Mouse (Mus musculus) midbrain, embryonic 11.5 days (tissue): ENCODE data around the gene Bin2. TPM values are rescaled to one million over a fixed set of nuclear protein-coding genes. Genes with fewer than 3 reads are reported as not detected.

ENCODE experiments used
- ATAC-seq: fragments of 200-750 bp; cut with Nextera tagmentation; 2 replicates; pipeline ENCODE4 v1.8.0; 2017; ENCODE audit warnings: moderate TSS enrichment, moderate library complexity; ENCODE audit not compliant: low FRiP score
- DNase-seq: peaks from one replicate; pipeline ENCODE4 v3.0.0; 2015; ENCODE audit warnings: low spot score; ENCODE audit errors: missing footprints
- H3K27ac ChIP-seq: fragments of 300-500 bp; sonication (generic); 2 replicates; pipeline ENCODE4 v1.5.1; 2014; ENCODE audit warnings: low read depth, low read length
- H3K27me3 ChIP-seq: fragments of 300-500 bp; sonication (generic); 2 replicates; pipeline ENCODE4 v1.6.1; 2014; ENCODE audit warnings: mild to moderate bottlenecking, low read length, moderate library complexity, mixed read lengths; ENCODE audit not compliant: control insufficient read depth, insufficient read depth
- H3K36me3 ChIP-seq: fragments of 300-500 bp; sonication (generic); 2 replicates; pipeline ENCODE4 v1.6.1; 2014; ENCODE audit warnings: mild to moderate bottlenecking, low read length, moderate library complexity, mixed read lengths; ENCODE audit not compliant: control insufficient read depth, insufficient read depth
- H3K4me1 ChIP-seq: fragments of 300-500 bp; sonication (generic); 2 replicates; pipeline ENCODE4 v1.6.1; 2014; ENCODE audit warnings: low read length; ENCODE audit not compliant: control insufficient read depth, insufficient read depth
- H3K4me2 ChIP-seq: fragments of 300-500 bp; sonication (generic); 2 replicates; pipeline ENCODE4 v1.6.1; 2014; ENCODE audit warnings: mild to moderate bottlenecking, moderate library complexity
- H3K4me3 ChIP-seq: fragments of 300-500 bp; sonication (generic); 2 replicates; pipeline ENCODE4 v1.5.1; 2014; ENCODE audit warnings: low read depth, low read length
- H3K9ac ChIP-seq: fragments of 300-500 bp; sonication (generic); 2 replicates; pipeline ENCODE4 v1.6.1; 2014; ENCODE audit warnings: low read length
- H3K9me3 ChIP-seq: fragments of 300-500 bp; sonication (generic); 2 replicates; pipeline ENCODE4 v1.6.1; 2016; ENCODE audit warnings: low read length; ENCODE audit not compliant: control insufficient read depth
- WGBS: fragments of 180-500 bp; shearing (Covaris S2); extraction: QIAGEN DNeasy Blood & Tissue Kit; methylation state at CpG from one replicate; pipeline ENCODE4 v1.1.7; 2014; 5-methylcytosine and 5-hydroxymethylcytosine counted together
- polyA plus RNA-seq: library from polyadenylated mRNA; unstranded; fragments of >200 nt; fragmentation: Nextera tagmentation; extraction: Ambion mirVana; gene quantifications from 2 replicates; pipeline ENCODE4 v1.2.1, GENCODE M21; 2014

Gene Bin2
- polyA plus RNA-seq, 1 experiment from 2014 or later: 3.4 TPM

DNA sequence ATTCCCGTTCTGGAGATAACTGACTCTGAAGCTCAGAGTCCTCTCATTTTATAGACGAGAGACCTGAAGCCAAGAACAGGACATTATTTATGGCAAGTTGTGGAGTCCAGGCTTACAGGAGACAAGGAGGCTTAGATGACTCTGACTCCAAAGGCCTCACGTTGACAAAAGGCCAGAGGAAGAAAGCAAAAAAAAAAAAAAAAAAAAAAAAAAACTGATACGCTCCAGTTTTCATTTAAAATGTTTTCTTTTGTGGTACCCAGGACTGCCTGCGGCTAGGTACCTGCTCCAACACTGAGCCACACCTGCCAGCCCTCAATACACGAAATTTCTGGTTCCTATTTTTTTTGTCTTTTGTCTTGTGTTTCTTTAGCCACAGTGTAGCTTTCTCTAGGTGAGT, 1.9 kb downstream of the Bin2 start:
- H3K4me3 ChIP-seq: no peak overlapping the region
- WGBS: 67% methylated on average over 6 of the region's 6 CpGs
- H3K27me3 ChIP-seq: no peaks in the 10 kb centered on the region
- ATAC-seq (no peak), DNase-seq (no peak)
- no peak overlapping the region for H3K4me2 ChIP-seq
- H3K9ac ChIP-seq: no peak overlapping the region
- H3K4me1 ChIP-seq: no peaks in the 10 kb centered on the region; the same call in 1 of the 2 replicates
- no peaks in the 10 kb centered on the region for H3K36me3 ChIP-seq
- no peak overlapping the region for H3K27ac ChIP-seq
- no peaks in the 10 kb centered on the region for H3K9me3 ChIP-seq

DNA sequence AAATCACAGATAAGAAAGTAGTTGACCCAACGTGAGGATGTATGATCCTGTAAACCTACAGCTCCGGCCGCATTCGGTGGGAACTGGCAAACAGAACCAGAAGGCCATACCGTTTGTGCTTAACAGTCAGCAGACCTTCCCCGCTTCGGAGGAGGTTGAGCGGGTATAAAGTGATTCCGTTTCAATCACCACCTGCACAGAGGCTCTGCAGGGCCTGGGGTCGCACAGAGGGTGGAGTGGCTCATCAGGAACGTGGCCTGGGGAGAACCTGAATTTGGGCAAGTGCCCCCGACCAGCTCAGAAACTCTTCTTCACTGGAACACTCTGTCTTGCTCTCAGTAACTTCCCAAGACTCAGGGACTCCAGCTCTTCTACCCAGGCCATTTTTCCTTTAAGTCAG, 2.5 kb downstream of the Bin2 start:
- no peaks in the 10 kb centered on the region for H3K9me3 ChIP-seq
- H3K4me2 ChIP-seq: no peak overlapping the region
- no peak overlapping the region for H3K9ac ChIP-seq
- H3K27me3 ChIP-seq: no peaks in the 10 kb centered on the region
- no peaks in the 10 kb centered on the region; the same call in 1 of the 2 replicates for H3K4me1 ChIP-seq
- H3K36me3 ChIP-seq: no peaks in the 10 kb centered on the region
- H3K4me3 ChIP-seq: no peak overlapping the region
- ATAC-seq (no peak), DNase-seq (no peak)
- no peak overlapping the region for H3K27ac ChIP-seq
- WGBS: 37% methylated on average over 12 of the region's 12 CpGs

DNA sequence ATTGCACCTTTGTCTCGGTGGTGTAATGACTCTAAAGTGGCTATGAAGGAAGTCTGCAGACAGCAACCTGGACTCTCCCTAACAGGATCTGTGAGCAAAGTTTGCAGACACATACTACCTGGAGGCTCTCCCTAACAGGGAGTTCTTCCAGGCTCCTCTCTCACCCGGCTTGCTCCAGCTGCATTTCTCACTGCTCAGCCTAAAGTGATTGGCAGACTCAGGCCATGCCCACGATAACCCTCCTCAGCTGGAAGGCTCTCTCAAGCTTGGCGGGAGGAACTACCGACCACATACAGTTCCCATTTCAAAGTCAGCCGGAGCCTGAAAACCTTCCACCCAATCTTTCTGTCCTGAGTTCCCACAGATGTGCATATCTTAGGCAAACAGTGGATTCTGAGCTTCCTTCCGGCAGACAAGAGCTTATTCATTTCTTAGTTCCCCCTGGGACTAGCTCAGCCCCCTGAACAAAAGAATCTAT, 3.1 kb downstream of the Bin2 start:
- Histone ChIP-seq H3K4me2 (no peak overlapping the region), H3K27me3 (no peaks in the 10 kb centered on the region), H3K9ac (no peak overlapping the region), H3K36me3 (no peaks in the 10 kb centered on the region), H3K27ac (no peak overlapping the region), H3K9me3 (no peaks in the 10 kb centered on the region), H3K4me3 (no peak overlapping the region), H3K4me1 (no peaks in the 10 kb centered on the region; the same call in 1 of the 2 replicates)
- ATAC-seq (no peak), DNase-seq (peak; percentile 88)
- 13% methylated on average over 7 of the region's 7 CpGs for WGBS

DNA sequence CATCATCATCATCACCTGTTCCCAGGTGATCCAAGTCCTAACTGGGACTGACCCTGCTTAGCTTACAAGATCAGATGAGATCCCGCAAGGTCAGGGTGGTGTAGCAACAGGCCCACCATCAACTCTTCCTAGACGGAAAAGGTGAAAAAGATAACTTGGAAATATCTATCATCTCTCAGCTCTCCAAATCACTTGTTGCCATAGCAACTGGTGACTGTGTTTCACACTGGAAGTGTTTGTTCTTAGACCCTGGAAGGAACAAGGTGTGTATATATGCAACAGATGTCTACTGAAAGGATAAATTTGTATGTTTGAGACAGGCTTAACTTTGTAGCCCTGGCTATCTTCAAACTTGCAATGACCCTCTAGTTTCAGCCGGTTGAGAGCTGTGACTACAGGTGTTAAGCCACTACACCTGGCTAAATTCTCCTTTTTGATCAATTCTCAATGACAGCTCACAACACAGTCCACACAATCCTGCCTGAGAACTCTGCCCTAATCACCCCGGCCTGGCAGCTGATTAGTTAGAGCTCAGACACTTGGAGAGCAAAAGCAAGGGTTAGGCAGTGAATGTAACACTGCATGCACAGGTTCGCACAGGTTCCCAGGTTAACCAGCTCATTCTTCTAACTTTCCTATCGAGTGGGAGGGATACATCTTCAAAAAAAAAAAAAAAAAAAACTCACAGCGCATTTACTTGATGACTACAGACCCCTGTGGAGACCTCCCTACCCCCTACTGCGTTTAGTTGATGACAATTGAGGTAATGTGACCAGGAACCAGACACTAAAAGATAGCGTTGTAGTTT, 3.7 kb downstream of the Bin2 start:
- H3K9me3 ChIP-seq: no peaks in the 10 kb centered on the region
- H3K4me3 ChIP-seq: no peak overlapping the region
- ATAC-seq (no peak), DNase-seq (no peak)
- WGBS: 43% methylated on average over 9 of the region's 9 CpGs
- no peaks in the 10 kb centered on the region; the same call in 1 of the 2 replicates for H3K4me1 ChIP-seq
- no peaks in the 10 kb centered on the region for H3K27me3 ChIP-seq
- H3K4me2 ChIP-seq: no peak overlapping the region
- H3K9ac ChIP-seq: no peak overlapping the region
- H3K36me3 ChIP-seq: no peaks in the 10 kb centered on the region
- no peak overlapping the region for H3K27ac ChIP-seq

DNA sequence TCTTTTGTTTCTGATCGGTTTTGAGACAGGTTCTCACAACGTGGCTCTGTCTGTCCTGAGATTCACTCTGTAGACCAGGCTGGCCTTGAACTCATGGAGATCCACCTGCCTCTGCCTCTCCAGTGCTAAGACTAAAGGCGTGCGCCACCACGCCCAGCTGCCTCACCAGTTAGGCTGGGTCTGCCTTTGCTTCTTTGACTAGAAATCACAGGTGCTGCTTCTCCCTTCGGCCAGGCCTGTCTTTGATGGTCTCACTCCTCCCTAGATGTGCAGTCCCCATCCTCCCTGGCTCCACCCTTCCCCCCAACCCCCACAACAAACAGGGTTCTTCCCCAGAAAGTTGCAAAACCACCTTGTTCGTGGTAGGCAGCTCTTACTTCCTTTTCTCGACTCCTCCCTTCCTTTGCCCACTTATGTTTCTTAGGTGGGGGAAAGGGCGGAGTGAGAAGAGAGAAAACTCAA, 4.5 kb downstream of the Bin2 start:
- Histone ChIP-seq H3K27me3 (no peaks in the 10 kb centered on the region), H3K9ac (no peak overlapping the region), H3K9me3 (no peaks in the 10 kb centered on the region), H3K27ac (no peak overlapping the region), H3K4me2 (no peak overlapping the region), H3K4me3 (no peak overlapping the region), H3K4me1 (no peaks in the 10 kb centered on the region; the same call in 1 of the 2 replicates), H3K36me3 (no peaks in the 10 kb centered on the region)
- DNase-seq (no peak), ATAC-seq (no peak)
- WGBS: 85% methylated on average over 9 of the region's 9 CpGs

DNA sequence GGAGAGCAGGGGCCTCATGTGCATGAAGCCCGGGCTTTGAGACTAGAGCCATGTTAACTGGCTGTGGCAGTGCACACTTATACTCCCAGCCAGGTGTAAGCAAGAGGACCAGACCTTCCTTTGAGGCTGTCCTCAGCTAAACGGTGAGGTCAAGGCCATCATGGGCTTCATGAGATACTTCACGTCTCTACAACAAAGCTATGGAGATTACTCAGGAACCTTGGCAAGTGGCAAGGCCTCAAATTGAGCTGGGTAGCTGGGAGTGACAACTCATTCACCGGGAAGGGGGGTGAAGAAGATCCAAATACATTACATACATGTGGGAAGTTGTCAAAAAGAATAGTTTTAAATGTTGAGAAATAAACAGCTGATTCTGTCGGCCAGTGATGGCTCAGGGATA, 8.5 kb downstream of the Bin2 start:
- Histone ChIP-seq H3K4me2 (no peak overlapping the region), H3K9ac (no peak overlapping the region), H3K27me3 (no peaks in the 10 kb centered on the region), H3K9me3 (no peaks in the 10 kb centered on the region), H3K27ac (no peak overlapping the region), H3K4me1 (no peaks in the 10 kb centered on the region), H3K36me3 (no peaks in the 10 kb centered on the region), H3K4me3 (no peak overlapping the region)
- 88% methylated on average over 5 of the region's 5 CpGs for WGBS
- DNase-seq (no peak), ATAC-seq (no peak)

DNA sequence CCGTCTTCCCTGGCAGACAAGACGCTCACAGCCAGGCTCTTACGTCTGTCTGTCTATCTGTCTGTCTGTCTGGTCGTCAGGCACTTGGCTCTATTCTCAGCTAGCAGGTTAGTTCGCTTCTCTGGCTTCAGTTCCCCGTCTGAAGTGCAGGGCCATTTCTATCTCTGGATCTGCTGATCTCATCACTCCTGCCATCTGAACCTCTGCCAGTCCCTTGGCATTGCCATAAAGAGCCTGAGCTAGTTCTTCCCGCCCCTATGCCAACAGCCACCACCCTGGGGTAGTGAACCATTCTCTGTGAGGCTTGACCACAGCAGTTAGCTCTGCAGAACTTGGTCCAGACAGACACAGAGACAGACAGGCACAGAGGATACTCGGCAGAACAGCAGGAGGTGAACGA, 9.0 kb downstream of the Bin2 start:
- 87% methylated on average over 9 of the region's 9 CpGs for WGBS
- no peak for ATAC-seq

DNA sequence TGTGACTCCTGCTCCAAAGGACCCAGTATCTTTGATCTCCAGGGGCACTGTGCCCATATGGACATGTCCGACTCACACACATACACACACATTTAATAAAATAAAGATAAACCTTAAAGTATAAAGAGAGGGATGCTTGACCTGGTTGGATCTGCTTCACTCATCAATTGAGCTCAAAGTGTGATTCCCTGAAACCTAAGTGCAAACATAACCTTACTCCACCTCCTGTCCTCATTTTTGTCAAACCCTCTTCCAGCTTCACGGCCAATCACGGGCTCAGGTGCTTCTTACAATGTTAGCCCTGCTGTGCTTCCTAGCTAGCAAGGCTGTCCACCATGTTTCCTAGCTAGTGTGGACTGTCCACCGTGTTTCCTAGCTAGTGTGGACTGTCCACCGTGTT, 14.2 kb downstream of the Bin2 start:
- DNase-seq (no peak), ATAC-seq (no peak)
- no peaks in the 10 kb centered on the region for H3K27me3 ChIP-seq
- no peaks in the 10 kb centered on the region for H3K9me3 ChIP-seq
- no peaks in the 10 kb centered on the region for H3K4me1 ChIP-seq
- H3K36me3 ChIP-seq: no peaks in the 10 kb centered on the region
- H3K9ac ChIP-seq: no peak overlapping the region
- no peak overlapping the region for H3K4me3 ChIP-seq
- no peak overlapping the region for H3K4me2 ChIP-seq
- H3K27ac ChIP-seq: no peak overlapping the region
- WGBS: 88% methylated on average over 5 of the region's 5 CpGs

More for the DNA sequence above, 9.0 kb downstream of the Bin2 start:
- Histone ChIP-seq H3K27ac (no peak overlapping the region), H3K9me3 (no peaks in the 10 kb centered on the region), H3K27me3 (no peaks in the 10 kb centered on the region), H3K36me3 (no peaks in the 10 kb centered on the region), H3K9ac (no peak overlapping the region), H3K4me1 (no peaks in the 10 kb centered on the region), H3K4me2 (no peak overlapping the region), H3K4me3 (no peak overlapping the region)
- no peak for DNase-seq

DNA sequence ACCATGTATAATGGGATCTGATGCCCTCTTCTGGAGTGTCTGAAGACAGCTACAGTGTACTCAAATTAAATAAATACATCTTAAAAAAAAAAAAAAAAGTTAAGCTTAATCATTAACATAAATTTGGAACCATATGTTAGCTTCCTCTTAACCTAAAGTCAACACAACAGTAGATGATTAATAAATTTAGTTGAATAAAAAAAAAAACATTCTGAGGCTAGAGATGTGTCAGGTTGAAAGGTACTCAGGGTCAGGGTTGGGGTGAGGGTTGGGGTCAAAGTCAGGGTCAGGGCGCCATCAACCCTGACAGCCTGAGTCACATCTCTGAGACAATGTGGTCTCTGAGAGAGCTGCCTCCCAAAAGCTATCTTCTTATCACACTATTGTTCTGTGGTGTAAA, 15.1 kb downstream of the Bin2 start:
- DNase-seq (no peak), ATAC-seq (no peak)
- no peak overlapping the region for H3K4me3 ChIP-seq
- WGBS: 93% methylated on average over 1 of the region's 1 CpGs
- H3K4me1 ChIP-seq: no peaks in the 10 kb centered on the region
- H3K9ac ChIP-seq: no peak overlapping the region
- H3K36me3 ChIP-seq: no peaks in the 10 kb centered on the region
- no peaks in the 10 kb centered on the region for H3K9me3 ChIP-seq
- H3K27me3 ChIP-seq: no peaks in the 10 kb centered on the region
- H3K27ac ChIP-seq: no peak overlapping the region
- no peak overlapping the region for H3K4me2 ChIP-seq
